Mouse (Mus musculus) midbrain, embryonic 11.5 days (tissue): ENCODE measurements around the gene Nlgn1. TPM values are rescaled to one million over a fixed set of nuclear protein-coding genes. Genes with fewer than 3 reads are reported as not detected.
A peak's percentile ranks its signal among the peaks of the same experiment; 100 is the strongest.

Source experiments
- ATAC-seq: fragments of 200-750 bp; cut with Nextera tagmentation; 2 replicates; pipeline ENCODE4 v1.8.0; 2017; ENCODE audit warnings: moderate TSS enrichment, moderate library complexity; ENCODE audit not compliant: low FRiP score
- DNase-seq: peaks from one replicate; pipeline ENCODE4 v3.0.0; 2015; ENCODE audit warnings: low spot score; ENCODE audit errors: missing footprints
- H3K27ac ChIP-seq: fragments of 300-500 bp; sonication (generic); 2 replicates; pipeline ENCODE4 v1.5.1; 2014; ENCODE audit warnings: low read depth, low read length
- H3K27me3 ChIP-seq: fragments of 300-500 bp; sonication (generic); 2 replicates; pipeline ENCODE4 v1.6.1; 2014; ENCODE audit warnings: mild to moderate bottlenecking, low read length, moderate library complexity, mixed read lengths; ENCODE audit not compliant: control insufficient read depth, insufficient read depth
- H3K36me3 ChIP-seq: fragments of 300-500 bp; sonication (generic); 2 replicates; pipeline ENCODE4 v1.6.1; 2014; ENCODE audit warnings: mild to moderate bottlenecking, low read length, moderate library complexity, mixed read lengths; ENCODE audit not compliant: control insufficient read depth, insufficient read depth
- H3K4me1 ChIP-seq: fragments of 300-500 bp; sonication (generic); 2 replicates; pipeline ENCODE4 v1.6.1; 2014; ENCODE audit warnings: low read length; ENCODE audit not compliant: control insufficient read depth, insufficient read depth
- H3K4me2 ChIP-seq: fragments of 300-500 bp; sonication (generic); 2 replicates; pipeline ENCODE4 v1.6.1; 2014; ENCODE audit warnings: mild to moderate bottlenecking, moderate library complexity
- H3K4me3 ChIP-seq: fragments of 300-500 bp; sonication (generic); 2 replicates; pipeline ENCODE4 v1.5.1; 2014; ENCODE audit warnings: low read depth, low read length
- H3K9ac ChIP-seq: fragments of 300-500 bp; sonication (generic); 2 replicates; pipeline ENCODE4 v1.6.1; 2014; ENCODE audit warnings: low read length
- H3K9me3 ChIP-seq: fragments of 300-500 bp; sonication (generic); 2 replicates; pipeline ENCODE4 v1.6.1; 2016; ENCODE audit warnings: low read length; ENCODE audit not compliant: control insufficient read depth
- WGBS: fragments of 180-500 bp; shearing (Covaris S2); extraction: QIAGEN DNeasy Blood & Tissue Kit; methylation state at CpG from one replicate; pipeline ENCODE4 v1.1.7; 2014; 5-methylcytosine and 5-hydroxymethylcytosine counted together
- polyA plus RNA-seq: library from polyadenylated mRNA; unstranded; fragments of >200 nt; fragmentation: Nextera tagmentation; extraction: Ambion mirVana; gene quantifications from 2 replicates; pipeline ENCODE4 v1.2.1, GENCODE M21; 2014

Nlgn1 gene
- polyA plus RNA-seq, 1 experiment from 2014 or later: 3.8 TPM

GRCm38 (mm10) chr3:26050769-26051168 lies 281.5 kb downstream of the Nlgn1 start:
- no peak overlapping the region for H3K9ac ChIP-seq
- no peak for DNase-seq
- H3K4me1 ChIP-seq: no peaks in the 10 kb centered on the region
- H3K4me3 ChIP-seq: no peak overlapping the region
- no peak overlapping the region for H3K27ac ChIP-seq
- H3K4me2 ChIP-seq: no peak overlapping the region
- H3K36me3 ChIP-seq: no peaks in the 10 kb centered on the region
- H3K9me3 ChIP-seq: no peaks in the 10 kb centered on the region
- H3K27me3 ChIP-seq: no peaks in the 10 kb centered on the region
- 85% methylated on average over 4 of the region's 4 CpGs for WGBS
- no peak for ATAC-seq

GRCm38 (mm10) chr3:26042966-26043365 lies 289.3 kb downstream of the Nlgn1 start:
- Histone ChIP-seq H3K4me1 (no peaks in the 10 kb centered on the region), H3K36me3 (no peaks in the 10 kb centered on the region), H3K27ac (no peak overlapping the region), H3K27me3 (no peaks in the 10 kb centered on the region), H3K9me3 (no peaks in the 10 kb centered on the region), H3K9ac (no peak overlapping the region), H3K4me3 (no peak overlapping the region), H3K4me2 (no peak overlapping the region)
- DNase-seq (no peak), ATAC-seq (no peak)
- WGBS: 78% methylated on average over 2 of the region's 2 CpGs

- WGBS: 81% methylated on average over 2 of the region's 2 CpGs
- Histone ChIP-seq H3K27me3 (no peaks in the 10 kb centered on the region), H3K4me1 (no peaks in the 10 kb centered on the region)
Measured at GRCm38 (mm10) chr3:26039696-26040095, 292.6 kb downstream of the Nlgn1 start.

GRCm38 (mm10) chr3:26026025-26026424 lies 306.2 kb downstream of the Nlgn1 start:
- Histone ChIP-seq H3K9ac (no peak overlapping the region), H3K4me1 (no peaks in the 10 kb centered on the region), H3K9me3 (no peaks in the 10 kb centered on the region), H3K27me3 (no peaks in the 10 kb centered on the region), H3K4me3 (no peak overlapping the region), H3K27ac (no peak overlapping the region), H3K4me2 (no peak overlapping the region), H3K36me3 (no peaks in the 10 kb centered on the region)
- 90% methylated on average over 2 of the region's 2 CpGs for WGBS
- DNase-seq: no peak
- no peak for ATAC-seq

More at GRCm38 (mm10) chr3:26039696-26040095, 292.6 kb downstream of the Nlgn1 start:
- H3K4me3 ChIP-seq: no peak overlapping the region
- H3K36me3 ChIP-seq: no peaks in the 10 kb centered on the region
- DNase-seq (no peak), ATAC-seq (no peak)
- no peak overlapping the region for H3K27ac ChIP-seq
- H3K4me2 ChIP-seq: no peak overlapping the region
- H3K9me3 ChIP-seq: no peaks in the 10 kb centered on the region
- H3K9ac ChIP-seq: no peak overlapping the region

- H3K4me1 ChIP-seq: no peaks in the 10 kb centered on the region
- no peak overlapping the region for H3K27ac ChIP-seq
- H3K4me2 ChIP-seq: no peak overlapping the region
- peak; percentile 41 for DNase-seq
- WGBS: 79% methylated on average over 5 of the region's 5 CpGs
- no peak overlapping the region for H3K4me3 ChIP-seq
- no peak for ATAC-seq
- no peak overlapping the region for H3K9ac ChIP-seq
- H3K27me3 ChIP-seq: no peaks in the 10 kb centered on the region
- no peaks in the 10 kb centered on the region for H3K9me3 ChIP-seq
- H3K36me3 ChIP-seq: no peaks in the 10 kb centered on the region
Measured at GRCm38 (mm10) chr3:26023217-26023616, 309.0 kb downstream of the Nlgn1 start.

- Histone ChIP-seq H3K4me2 (no peak overlapping the region), H3K4me3 (no peak overlapping the region)
- ATAC-seq: no peak
Measured at GRCm38 (mm10) chr3:26021632-26022184, 310.6 kb downstream of the Nlgn1 start.

GRCm38 (mm10) chr3:26011310-26012078 lies 320.8 kb downstream of the Nlgn1 start:
- H3K9ac ChIP-seq: no peak overlapping the region
- DNase-seq (no peak), ATAC-seq (no peak)
- 61% methylated on average over 4 of the region's 4 CpGs for WGBS
- H3K4me3 ChIP-seq: no peak overlapping the region
- H3K4me2 ChIP-seq: no peak overlapping the region
- H3K27me3 ChIP-seq: no peaks in the 10 kb centered on the region
- H3K27ac ChIP-seq: no peak overlapping the region
- H3K9me3 ChIP-seq: no peaks in the 10 kb centered on the region
- no peaks in the 10 kb centered on the region for H3K4me1 ChIP-seq
- H3K36me3 ChIP-seq: no peaks in the 10 kb centered on the region

More at GRCm38 (mm10) chr3:26021632-26022184, 310.6 kb downstream of the Nlgn1 start:
- H3K9ac ChIP-seq: no peak overlapping the region
- no peaks in the 10 kb centered on the region for H3K4me1 ChIP-seq
- no peaks in the 10 kb centered on the region for H3K9me3 ChIP-seq
- DNase-seq: no peak
- H3K27ac ChIP-seq: no peak overlapping the region
- no peaks in the 10 kb centered on the region for H3K36me3 ChIP-seq
- 84% methylated on average over 6 of the region's 6 CpGs for WGBS
- H3K27me3 ChIP-seq: no peaks in the 10 kb centered on the region

GRCm38 (mm10) chr3:26002863-26003608 lies 329.2 kb downstream of the Nlgn1 start:
- Histone ChIP-seq H3K4me2 (no peak overlapping the region), H3K9me3 (no peaks in the 10 kb centered on the region), H3K27me3 (no peaks in the 10 kb centered on the region), H3K9ac (no peak overlapping the region), H3K27ac (no peak overlapping the region), H3K4me1 (no peaks in the 10 kb centered on the region), H3K4me3 (no peak overlapping the region), H3K36me3 (no peaks in the 10 kb centered on the region)
- WGBS: 71% methylated on average over 7 of the region's 7 CpGs
- DNase-seq (no peak), ATAC-seq (peak; percentile 82; the same call in 1 of the 2 replicates)

GRCm38 (mm10) chr3:26002367-26002766 lies 329.9 kb downstream of the Nlgn1 start:
- Histone ChIP-seq H3K4me2 (no peak overlapping the region), H3K27me3 (no peaks in the 10 kb centered on the region), H3K36me3 (no peaks in the 10 kb centered on the region), H3K27ac (no peak overlapping the region), H3K4me3 (no peak overlapping the region), H3K9me3 (no peaks in the 10 kb centered on the region), H3K4me1 (no peaks in the 10 kb centered on the region), H3K9ac (no peak overlapping the region)
- DNase-seq: peak; percentile 83
- no peak for ATAC-seq
- WGBS: 30% methylated on average over 2 of the region's 2 CpGs
